Mouse (Mus musculus) testis, adult 2 months (tissue): ENCODE measurements around the gene Spon1.

Experiments
- CTCF ChIP-seq: fragments of 200-500 bp; IDR thresholded peaks from 2 replicates; pipeline ENCODE4 v1.5.1; 2012; ENCODE audit warnings: low read depth, mild to moderate bottlenecking, inconsistent platforms, low read length, moderate library complexity; ENCODE audit not compliant: control insufficient read depth, insufficient read depth, insufficient replicate concordance
- POLR2A ChIP-seq: fragments of 200-500 bp; IDR thresholded peaks from 2 replicates; pipeline ENCODE4 v1.6.1; 2012; ENCODE audit warnings: low read depth, mild to moderate bottlenecking, inconsistent platforms, low read length, moderate library complexity; ENCODE audit not compliant: control insufficient read depth

GRCm38 (mm10) chr7:113824651-113825050 is 58.9 kb downstream of the Spon1 start:
- TF ChIP-seq POLR2A (no peak), CTCF (no peak)
